Mouse (Mus musculus) cerebral cortex, adult 2 months (tissue): ENCODE data around the gene Kansl3.

Experiments used
- WGBS: fragments of 180-500 bp; shearing (Covaris S2); methylation state at CpG from one replicate; pipeline ENCODE4 v1.1.7; 2018; 5-methylcytosine and 5-hydroxymethylcytosine counted together

Kansl3 gene

DNA sequence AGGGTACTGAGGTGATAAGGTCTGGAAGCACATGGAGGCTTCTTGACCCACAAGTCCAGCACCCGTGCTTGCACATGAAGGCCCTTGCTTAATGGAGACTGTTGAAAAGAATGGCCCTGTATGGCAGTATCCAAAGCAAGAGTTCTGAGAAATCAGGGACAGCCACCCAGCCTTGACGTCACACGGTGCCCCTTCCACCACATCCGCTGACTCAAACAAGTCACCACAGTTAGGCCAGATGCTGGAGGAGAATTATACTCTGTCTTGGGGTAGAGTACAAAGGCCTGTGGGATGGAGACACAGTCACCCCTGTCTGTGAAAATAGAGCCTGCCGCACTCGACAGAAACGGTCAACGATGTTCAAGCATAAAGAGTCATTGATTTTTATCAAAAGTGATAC, 75.5 kb downstream of the Kansl3 start:
- 89% methylated on average over 8 of the region's 8 CpGs for WGBS
